Mouse (Mus musculus) embryonic fibroblast, embryonic 13.5 days (primary cell): ENCODE measurements around the gene Aldh6a1.

Source experiments
- CTCF ChIP-seq: IDR thresholded peaks from 2 replicates; pipeline ENCODE4 v1.5.1; 2011; ENCODE audit warnings: mild to moderate bottlenecking, control low read depth, low read length, moderate library complexity, borderline replicate concordance; ENCODE audit not compliant: insufficient read depth
- POLR2A ChIP-seq: IDR thresholded peaks from 2 replicates; pipeline ENCODE4 v1.6.1; 2011; ENCODE audit warnings: low read depth, mild to moderate bottlenecking, control low read depth, low read length, moderate library complexity

GRCm38 (mm10) chr12:84451801-84452200 is 997 bp upstream of the Aldh6a1 start:
- TF ChIP-seq CTCF = no peak
- TF ChIP-seq POLR2A = no peak
